Mouse (Mus musculus) embryonic fibroblast, embryonic 13.5 days (primary cell): ENCODE measurements around the gene Nlgn1.
"Not testable (repeated sequence)": the region's sequence is repeated elsewhere in the genome, so short reads cannot be mapped to it uniquely, and the experiment has no call there.

Experiments
- CTCF ChIP-seq: IDR thresholded peaks from 2 replicates; pipeline ENCODE4 v1.5.1; 2011; ENCODE audit warnings: mild to moderate bottlenecking, control low read depth, low read length, moderate library complexity, borderline replicate concordance; ENCODE audit not compliant: insufficient read depth
- POLR2A ChIP-seq: IDR thresholded peaks from 2 replicates; pipeline ENCODE4 v1.6.1; 2011; ENCODE audit warnings: low read depth, mild to moderate bottlenecking, control low read depth, low read length, moderate library complexity

- TF ChIP-seq CTCF, POLR2A: not testable (repeated sequence)
Observed at GRCm38 (mm10) chr3:25524236-25524635, 808.0 kb downstream of the Nlgn1 start.
